Mouse (Mus musculus) spleen, adult 18-20 months (tissue): ENCODE measurements around the gene Meis2.

ENCODE experiments used
- DNase-seq, 2 experiments: peaks; one replicate each; pipeline ENCODE4 v3.0.0; 2022; ENCODE audit warnings: mixed read lengths in 2 of 2

The Meis2 gene

DNA sequence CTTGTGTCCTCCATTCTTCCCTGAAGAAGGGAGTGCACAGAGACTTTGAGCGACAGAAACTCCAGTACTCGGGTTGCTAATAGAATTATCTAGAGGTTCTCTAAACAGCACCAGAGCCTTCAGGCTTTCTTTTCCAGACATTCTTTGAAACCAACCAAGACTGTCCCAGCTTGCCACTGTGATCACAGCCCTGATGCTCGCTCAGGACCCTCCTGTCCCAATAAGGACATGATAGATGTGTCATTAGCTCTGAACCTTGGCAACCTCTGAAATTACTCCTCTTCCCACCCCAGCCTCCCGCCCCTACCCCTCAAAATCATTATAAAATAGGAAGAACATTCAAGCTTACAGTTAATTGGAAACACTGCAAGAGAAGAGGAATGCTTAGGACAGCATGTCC lies 71.8 kb downstream of the Meis2 start:
- DNase-seq = no peak

GRCm38 (mm10) chr2:115989249-115989648 lies 76.4 kb downstream of the Meis2 start:
- DNase-seq = no peak

- DNase-seq = no peak
Measured at GRCm38 (mm10) chr2:115988448-115988847, 77.2 kb downstream of the Meis2 start.

DNA sequence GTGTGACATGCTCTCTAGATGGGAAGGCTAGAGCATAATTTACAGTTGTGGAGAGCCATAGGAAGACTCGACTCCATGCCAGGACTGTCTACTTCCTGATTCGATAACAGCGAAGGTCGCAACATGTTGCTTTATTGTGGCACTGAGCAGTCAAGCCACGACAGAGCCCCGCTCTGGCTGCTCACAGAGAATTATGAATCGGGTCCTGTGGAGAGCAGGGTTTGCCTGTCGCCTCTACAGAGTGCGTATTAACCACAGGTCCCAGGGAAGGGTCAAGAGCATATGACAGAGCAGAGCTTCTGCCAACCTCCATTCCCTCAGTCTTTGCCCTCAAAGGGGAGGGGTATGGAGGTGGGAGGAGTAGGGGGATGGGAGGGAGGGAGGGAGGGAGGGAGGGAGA lies 80.7 kb downstream of the Meis2 start:
- DNase-seq = no peak

DNA sequence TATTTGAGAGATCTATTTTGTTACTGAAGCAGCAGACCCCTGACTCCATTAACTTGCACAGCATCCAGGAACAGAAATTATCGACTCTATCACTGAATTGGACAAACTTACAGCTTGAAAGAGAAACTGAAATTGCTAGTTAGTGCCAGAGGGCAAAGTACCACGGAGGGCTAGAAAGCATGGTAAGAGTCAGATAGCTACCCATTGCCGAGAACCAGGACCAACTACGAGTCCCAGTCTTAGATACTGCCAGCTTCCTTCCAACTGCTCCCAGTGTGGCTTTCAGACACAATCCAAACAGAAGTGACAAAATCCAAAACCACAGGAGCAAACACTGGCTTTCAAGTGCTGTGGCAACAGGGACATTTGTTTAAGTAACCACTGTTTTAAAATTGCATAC lies 81.2 kb downstream of the Meis2 start:
- no peak for DNase-seq

GRCm38 (mm10) chr2:115980490-115980889 lies 85.1 kb downstream of the Meis2 start:
- no peak for DNase-seq

DNA sequence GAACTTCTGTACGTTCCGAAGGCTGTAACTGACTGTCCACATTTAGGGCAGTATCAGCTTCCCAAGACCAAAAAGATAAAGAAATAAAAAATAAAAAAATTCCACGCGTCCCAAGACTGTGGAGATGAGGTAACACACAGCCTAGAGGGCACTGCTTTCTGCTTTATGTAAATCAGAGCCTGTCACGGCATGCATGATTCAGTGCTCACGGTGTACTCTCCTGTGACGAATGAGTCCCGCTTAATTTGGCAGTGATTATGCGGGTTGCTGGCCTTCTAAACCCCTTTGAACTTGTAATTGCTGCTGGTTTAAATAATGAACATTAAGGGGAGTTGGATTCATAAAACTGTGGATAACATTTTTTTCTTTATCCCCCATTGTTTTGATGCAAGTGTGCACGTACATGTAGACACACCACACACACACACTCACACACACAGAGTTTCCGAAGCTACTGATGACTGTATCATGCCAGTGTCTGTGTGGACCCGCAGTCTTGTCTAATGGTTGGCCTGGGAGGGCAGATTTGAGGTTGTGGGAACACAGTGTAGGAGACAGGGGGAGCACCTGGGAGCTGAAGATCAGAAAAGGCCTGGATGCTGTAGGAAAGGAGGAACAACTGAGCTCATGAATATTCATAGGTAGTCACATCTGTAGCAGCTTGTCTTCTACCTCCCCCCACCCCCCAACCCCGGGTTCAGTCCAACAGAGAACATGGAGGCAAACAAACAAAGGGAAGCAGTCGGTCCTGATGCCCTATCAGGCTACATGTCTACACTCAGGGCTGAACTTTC lies 85.8 kb downstream of the Meis2 start:
- no peak for DNase-seq

DNA sequence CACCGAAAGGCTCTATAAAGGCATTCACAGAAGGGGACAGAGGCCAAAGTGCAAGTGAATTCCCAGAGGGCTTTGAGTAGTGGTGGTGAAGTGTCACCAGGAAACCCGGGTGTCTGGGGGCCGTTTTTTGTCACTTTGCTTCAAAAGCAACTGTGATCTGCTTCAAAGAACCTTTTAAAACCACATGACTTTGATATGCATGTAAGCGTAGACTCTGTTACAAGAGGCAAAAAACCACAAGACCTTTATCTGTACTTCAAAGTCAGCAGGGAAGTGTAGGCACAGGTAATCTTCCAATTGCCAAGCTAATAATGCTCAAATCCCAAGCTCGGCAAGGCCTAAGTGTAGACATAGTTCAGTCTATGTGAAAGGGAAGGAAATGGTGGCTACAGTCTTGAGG lies 87.0 kb downstream of the Meis2 start:
- no peak for DNase-seq

DNA sequence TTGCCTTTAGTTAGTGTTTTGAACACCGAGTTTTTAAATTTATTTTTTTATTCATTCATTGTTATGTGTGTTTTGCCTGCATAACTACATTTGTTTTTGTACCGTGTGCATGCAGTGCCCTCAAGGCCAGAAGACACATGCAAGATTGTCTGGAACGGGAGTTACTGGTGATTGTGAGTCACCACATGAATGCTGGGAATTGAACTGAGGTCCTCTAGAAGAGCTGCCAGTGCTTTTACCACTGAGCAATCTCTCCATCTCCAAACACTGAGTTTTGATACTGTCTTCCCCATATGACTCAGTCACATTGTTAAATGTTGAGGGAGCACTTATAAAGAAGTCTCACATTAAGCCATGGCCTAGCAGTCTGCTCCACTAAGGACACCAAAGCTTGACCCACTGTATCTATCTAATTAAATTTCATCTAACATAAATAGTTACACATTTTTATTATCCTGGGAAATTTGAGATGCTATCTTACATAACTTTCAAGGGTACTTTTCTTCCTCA lies 94.3 kb downstream of the Meis2 start:
- DNase-seq = no peak

DNA sequence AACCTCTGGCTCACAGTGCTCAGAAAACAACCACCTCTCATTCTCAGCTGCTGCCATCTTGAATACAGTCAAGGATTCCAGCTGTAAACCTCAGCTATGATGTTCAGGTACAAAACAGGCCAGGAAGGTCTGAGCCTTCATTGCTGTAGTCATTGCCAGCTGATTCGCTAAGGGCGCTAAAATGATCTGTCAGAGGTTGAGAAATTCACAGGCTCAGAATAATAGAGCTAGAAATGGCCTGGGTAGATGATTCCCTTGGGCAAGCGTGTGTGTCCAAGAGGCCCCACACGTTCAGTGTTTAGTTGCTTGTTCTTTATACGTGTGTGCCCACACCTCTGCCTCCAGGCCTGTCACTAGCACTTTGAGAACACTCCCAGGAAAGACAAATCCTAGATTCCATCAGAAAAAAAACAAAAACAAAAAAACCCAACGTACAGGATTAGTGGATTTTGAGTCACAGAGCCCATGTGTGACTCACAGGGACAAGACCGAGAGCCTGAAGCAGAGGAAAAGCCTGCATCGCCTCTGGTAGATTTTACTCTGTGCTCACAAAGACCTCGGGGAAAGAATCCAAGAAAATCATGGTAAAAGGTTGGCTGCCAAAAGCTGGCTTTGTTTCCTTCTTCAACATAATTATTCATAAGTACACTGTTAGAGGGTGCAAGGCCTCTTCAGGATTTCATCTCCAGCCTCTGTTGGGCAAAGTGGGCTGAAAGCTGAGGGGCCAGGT lies 95.4 kb downstream of the Meis2 start:
- DNase-seq = no peak

GRCm38 (mm10) chr2:115969201-115969600 lies 96.4 kb downstream of the Meis2 start:
- no peak for DNase-seq

DNA sequence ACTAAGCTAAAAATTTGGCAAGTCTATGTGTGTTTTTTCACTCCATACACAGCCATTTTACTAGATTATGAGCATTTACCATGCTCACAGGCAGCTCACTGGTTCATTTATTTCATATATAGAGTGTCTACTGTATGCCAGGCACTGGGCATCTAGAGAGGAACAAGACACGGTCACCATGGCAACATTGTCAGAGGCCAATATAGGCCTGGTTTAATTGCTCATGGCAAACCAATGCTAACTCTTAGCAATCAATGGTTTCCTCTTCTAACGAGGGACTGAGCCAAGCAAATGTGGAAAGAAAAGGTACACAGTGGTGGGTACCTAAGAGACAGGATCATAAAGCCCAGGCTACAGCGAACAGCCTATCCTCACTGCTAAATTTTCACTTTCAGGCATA lies 100.7 kb downstream of the Meis2 start:
- no peak for DNase-seq

DNA sequence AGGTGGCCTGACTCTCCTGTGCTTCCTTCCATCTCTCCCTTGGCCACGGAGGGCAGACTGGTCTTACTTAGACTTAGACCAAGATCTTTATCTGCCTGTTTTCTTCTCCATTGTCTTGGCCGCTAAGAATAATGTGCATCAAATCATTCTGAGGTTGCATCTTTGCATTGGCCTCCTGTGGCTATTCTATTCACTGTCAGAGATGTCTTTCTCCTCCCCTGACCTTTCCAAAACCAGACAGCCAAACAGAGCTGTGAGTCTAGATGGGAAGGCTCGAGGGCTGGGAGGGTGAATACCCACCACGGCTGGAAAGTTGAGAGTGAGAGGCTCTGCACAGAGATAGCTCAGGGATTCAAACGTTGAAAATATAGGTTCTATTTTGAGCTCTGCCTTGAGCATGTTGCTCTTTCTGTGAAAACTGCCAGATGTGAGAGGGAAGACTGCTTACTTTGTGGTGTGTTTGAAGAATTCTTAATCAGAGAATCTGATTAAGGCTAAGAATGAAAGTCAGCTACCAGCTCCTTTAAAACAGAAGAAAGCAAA lies 102.3 kb downstream of the Meis2 start:
- DNase-seq = no peak

DNA sequence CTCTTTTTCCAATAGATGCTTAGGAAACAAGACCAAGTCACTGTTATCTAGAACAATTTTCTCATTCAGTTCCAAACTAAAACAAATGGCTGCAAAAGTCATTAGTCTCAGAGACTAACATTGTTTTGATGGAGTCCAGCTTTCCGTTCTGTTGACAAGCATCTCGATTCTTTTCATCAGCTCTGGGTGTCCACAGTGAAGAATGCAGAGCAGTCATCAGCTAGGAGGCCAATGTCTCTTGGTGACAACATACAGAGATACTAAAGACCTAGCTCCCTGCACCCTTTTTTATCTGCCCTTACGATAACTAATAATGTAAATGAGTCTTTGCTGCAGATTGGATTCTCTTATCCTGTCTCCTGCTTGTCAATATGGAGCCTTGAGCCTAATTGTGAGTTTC lies 102.9 kb downstream of the Meis2 start:
- no peak for DNase-seq

DNA sequence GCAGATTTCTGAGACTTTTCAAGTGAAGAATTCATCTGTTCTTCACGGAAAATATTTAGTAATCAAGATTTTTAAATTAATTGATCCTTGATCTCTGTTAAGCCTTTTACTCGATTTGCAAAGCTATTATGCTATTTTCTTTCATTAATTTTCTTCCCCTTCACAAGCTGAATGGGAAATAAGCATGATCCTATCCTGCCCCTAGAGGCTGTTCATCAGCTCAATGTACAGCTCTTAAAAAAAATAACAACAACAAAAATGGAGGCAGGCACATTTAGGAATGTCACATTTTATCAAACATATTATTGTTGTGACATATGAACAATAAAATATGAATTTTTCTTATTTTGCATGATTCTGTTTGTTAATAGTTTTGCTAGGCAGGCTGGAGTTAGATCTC lies 103.5 kb downstream of the Meis2 start:
- no peak for DNase-seq

- no peak for DNase-seq
Measured at GRCm38 (mm10) chr2:115960615-115961014, 105.0 kb downstream of the Meis2 start.

DNA sequence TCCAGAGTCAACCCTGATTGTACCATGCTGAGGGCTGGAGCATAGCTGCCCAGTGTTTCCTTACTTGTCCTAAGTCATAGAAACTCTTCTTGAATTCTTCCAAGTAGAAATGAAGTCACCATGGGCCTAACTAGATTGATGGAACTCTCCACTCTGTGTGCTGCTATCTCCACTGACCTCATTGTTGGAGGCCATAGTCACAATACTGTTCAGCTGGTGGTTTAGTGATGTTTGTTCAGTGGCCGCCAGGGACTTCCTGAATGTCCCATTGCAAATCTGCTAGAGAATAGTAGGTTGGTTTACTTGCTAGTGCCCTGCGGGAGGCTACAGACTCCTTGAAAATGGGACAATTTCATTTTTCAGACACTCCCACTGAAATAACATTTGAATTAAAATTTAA lies 108.9 kb downstream of the Meis2 start:
- DNase-seq = no peak

GRCm38 (mm10) chr2:115950645-115951044 lies 115.0 kb downstream of the Meis2 start:
- DNase-seq = no peak

- DNase-seq = no peak
Measured at GRCm38 (mm10) chr2:115948630-115949426, 116.8 kb downstream of the Meis2 start.

DNA sequence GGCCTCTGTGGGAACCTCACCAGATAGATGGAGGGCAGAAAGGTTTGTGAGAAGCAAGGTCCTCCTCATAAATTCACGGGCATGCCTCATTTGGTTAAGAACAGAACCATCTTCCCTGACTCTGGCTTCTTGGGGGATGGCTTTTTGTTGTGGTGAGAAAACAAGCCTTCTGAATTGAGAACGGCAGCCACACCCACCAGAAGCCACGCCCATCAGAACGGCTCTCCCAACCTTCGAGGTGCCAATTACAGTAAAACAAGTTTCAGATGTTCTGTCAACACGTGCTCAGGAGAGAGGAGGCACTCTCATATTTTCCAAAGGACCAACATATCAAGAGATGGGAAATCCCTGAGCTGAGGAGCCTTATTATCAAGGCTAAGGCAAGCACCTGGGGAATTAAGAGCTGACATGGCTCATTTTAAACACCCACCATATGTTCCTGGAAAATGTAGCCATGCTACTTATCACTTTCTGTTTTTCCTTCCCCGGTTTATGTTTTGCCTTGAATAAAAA lies 117.9 kb downstream of the Meis2 start:
- DNase-seq = no peak

DNA sequence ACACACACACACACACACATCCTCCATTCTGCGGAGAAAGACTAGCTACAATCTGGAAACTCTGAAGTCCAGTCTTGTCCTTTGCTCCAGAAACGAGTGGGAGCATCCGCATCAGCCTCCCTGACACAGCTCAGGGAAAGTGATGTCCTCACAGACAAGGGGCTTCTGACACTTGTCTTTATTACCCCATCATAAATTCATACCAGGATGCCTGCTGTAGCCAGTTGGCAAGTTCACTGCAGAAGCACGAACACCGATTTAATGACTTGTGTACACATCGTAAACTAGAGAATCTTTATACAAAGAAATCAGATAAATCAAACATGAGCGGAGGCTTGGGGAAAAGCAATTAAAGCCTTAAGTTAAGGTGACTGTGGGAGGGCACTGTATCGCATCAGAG lies 122.6 kb downstream of the Meis2 start:
- no peak for DNase-seq

GRCm38 (mm10) chr2:115939849-115940248 lies 125.8 kb downstream of the Meis2 start:
- no peak for DNase-seq
